Mouse (Mus musculus) C2C12 (cell line): ENCODE data around the gene Liph. TPM values are rescaled to one million over a fixed set of nuclear protein-coding genes. Genes with fewer than 3 reads are reported as not detected.

Experiments
- H3K27me3 ChIP-seq: one replicate; pipeline ENCODE4 v1.6.1; 2011; ENCODE audit not compliant: control insufficient read depth, insufficient read depth, insufficient read length
- H3K36me3 ChIP-seq: one replicate; pipeline ENCODE4 v1.6.1; 2011; ENCODE audit not compliant: control insufficient read depth, insufficient read depth
- H3K4me3 ChIP-seq: one replicate; pipeline ENCODE4 v1.5.1; 2011; ENCODE audit warnings: mild to moderate bottlenecking, control low read depth; ENCODE audit not compliant: poor library complexity, insufficient read depth, severe bottlenecking
- H3K79me2 ChIP-seq: one replicate; pipeline ENCODE4 v1.6.1; 2011; ENCODE audit not compliant: control insufficient read depth, insufficient read depth
- H3K79me3 ChIP-seq: one replicate; pipeline ENCODE4 v1.6.1; 2011; ENCODE audit warnings: low read depth, control low read depth
- H3ac ChIP-seq: one replicate; pipeline ENCODE3; 2011; ENCODE audit warnings: low read depth; ENCODE audit not compliant: control insufficient read depth, insufficient read length
- CEBPB ChIP-seq: IDR thresholded peaks from one replicate; pipeline ENCODE4 v1.6.1; 2011; ENCODE audit warnings: low read depth, mild to moderate bottlenecking, control low read depth, moderate library complexity
- CTCF ChIP-seq: IDR thresholded peaks from one replicate; pipeline ENCODE4 v1.5.1; 2011; ENCODE audit not compliant: control insufficient read depth, insufficient read depth, insufficient read length
- FOSL1 ChIP-seq: IDR thresholded peaks from one replicate; pipeline ENCODE4 v1.8.0; 2011; ENCODE audit warnings: mild to moderate bottlenecking, low read length; ENCODE audit not compliant: poor library complexity, insufficient read depth, severe bottlenecking
- MAX ChIP-seq: IDR thresholded peaks from one replicate; pipeline ENCODE4 v1.6.1; 2011; ENCODE audit warnings: mild to moderate bottlenecking, control low read depth
- MYOD1 ChIP-seq: IDR thresholded peaks from one replicate; pipeline ENCODE4 v1.6.1; 2011; ENCODE audit warnings: low read depth; ENCODE audit not compliant: control insufficient read depth, insufficient read length
- MYOG ChIP-seq: IDR thresholded peaks from one replicate; pipeline ENCODE4 v1.6.1; 2011; ENCODE audit not compliant: control insufficient read depth, insufficient read length; ENCODE audit errors: extremely low read depth
- USF1 ChIP-seq: IDR thresholded peaks from one replicate; pipeline ENCODE4 v1.6.1; 2011; ENCODE audit warnings: low read depth, mild to moderate bottlenecking, control low read depth, moderate library complexity
- polyA plus RNA-seq: library from polyadenylated mRNA; unstranded; fragments of >200 nt; fragmentation: generic; extraction: Trizol; gene quantifications from one replicate; pipeline ENCODE4 v1.2.1, GENCODE M21; 2012; ENCODE audit warnings: missing spikeins

The Liph gene
- polyA plus RNA-seq, 1 experiment: 0.05 TPM

GRCm38 (mm10) chr16:21970536-21970935 is 24.9 kb downstream of the Liph start:
- no peaks in the 10 kb centered on the region for H3K79me3 ChIP-seq
- peaks cover 4% of the 10 kb centered on the region for H3K27me3 ChIP-seq
- TF ChIP-seq CTCF (no peak), MYOD1 (no peak), USF1 (no peak), MAX (no peak), MYOG (no peak), CEBPB (no peak), FOSL1 (no peak)
- H3K4me3 ChIP-seq: no peak overlapping the region
- H3K36me3 ChIP-seq: no peaks in the 10 kb centered on the region
- no peaks in the 10 kb centered on the region for H3K79me2 ChIP-seq
- no peak overlapping the region for H3ac ChIP-seq

GRCm38 (mm10) chr16:21969874-21970273 is 25.6 kb downstream of the Liph start:
- peaks cover 4% of the 10 kb centered on the region for H3K27me3 ChIP-seq
- no peak overlapping the region for H3K4me3 ChIP-seq

GRCm38 (mm10) chr16:21965576-21965975 is 29.9 kb downstream of the Liph start:
- Histone ChIP-seq H3K27me3 (peaks cover 14% of the 10 kb centered on the region), H3K36me3 (no peaks in the 10 kb centered on the region), H3K4me3 (no peak overlapping the region), H3ac (no peak overlapping the region), H3K79me3 (no peaks in the 10 kb centered on the region), H3K79me2 (no peaks in the 10 kb centered on the region)
- TF ChIP-seq MAX (no peak), USF1 (no peak)

More at GRCm38 (mm10) chr16:21969874-21970273, 25.6 kb downstream of the Liph start:
- Histone ChIP-seq H3K36me3 (no peaks in the 10 kb centered on the region), H3ac (no peak overlapping the region), H3K79me2 (no peaks in the 10 kb centered on the region), H3K79me3 (no peaks in the 10 kb centered on the region)
- TF ChIP-seq USF1 (no peak), MYOD1 (no peak), MAX (no peak), FOSL1 (no peak), CTCF (no peak), CEBPB (no peak)

DNA sequence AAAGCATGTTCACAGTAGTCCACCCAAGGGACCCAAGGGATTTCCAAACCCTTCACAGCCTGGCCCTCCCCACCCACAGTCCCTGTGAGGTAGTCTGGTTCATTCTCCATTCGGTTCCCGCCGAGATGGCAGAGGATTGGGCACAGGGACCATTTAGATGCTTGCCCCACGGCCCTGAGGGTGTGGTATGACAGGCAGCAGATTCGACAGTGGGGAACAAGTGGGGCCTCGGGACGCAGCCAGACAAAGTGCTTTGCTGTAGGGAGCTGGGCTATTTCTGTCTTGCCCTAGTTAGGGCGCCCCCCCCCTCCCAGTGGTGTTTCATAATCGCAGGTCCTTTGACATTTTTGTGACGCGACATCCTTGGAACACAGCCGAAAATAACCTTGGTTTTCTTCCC is 39.9 kb downstream of the Liph start:
- Histone ChIP-seq H3K79me3 (no peaks in the 10 kb centered on the region), H3K27me3 (no peaks in the 10 kb centered on the region), H3K79me2 (no peaks in the 10 kb centered on the region), H3ac (no peak overlapping the region), H3K4me3 (no peak overlapping the region), H3K36me3 (no peaks in the 10 kb centered on the region)
- TF ChIP-seq USF1 (no peak), MYOG (no peak), FOSL1 (no peak), MAX (no peak), CEBPB (no peak), MYOD1 (no peak), CTCF (no peak)

DNA sequence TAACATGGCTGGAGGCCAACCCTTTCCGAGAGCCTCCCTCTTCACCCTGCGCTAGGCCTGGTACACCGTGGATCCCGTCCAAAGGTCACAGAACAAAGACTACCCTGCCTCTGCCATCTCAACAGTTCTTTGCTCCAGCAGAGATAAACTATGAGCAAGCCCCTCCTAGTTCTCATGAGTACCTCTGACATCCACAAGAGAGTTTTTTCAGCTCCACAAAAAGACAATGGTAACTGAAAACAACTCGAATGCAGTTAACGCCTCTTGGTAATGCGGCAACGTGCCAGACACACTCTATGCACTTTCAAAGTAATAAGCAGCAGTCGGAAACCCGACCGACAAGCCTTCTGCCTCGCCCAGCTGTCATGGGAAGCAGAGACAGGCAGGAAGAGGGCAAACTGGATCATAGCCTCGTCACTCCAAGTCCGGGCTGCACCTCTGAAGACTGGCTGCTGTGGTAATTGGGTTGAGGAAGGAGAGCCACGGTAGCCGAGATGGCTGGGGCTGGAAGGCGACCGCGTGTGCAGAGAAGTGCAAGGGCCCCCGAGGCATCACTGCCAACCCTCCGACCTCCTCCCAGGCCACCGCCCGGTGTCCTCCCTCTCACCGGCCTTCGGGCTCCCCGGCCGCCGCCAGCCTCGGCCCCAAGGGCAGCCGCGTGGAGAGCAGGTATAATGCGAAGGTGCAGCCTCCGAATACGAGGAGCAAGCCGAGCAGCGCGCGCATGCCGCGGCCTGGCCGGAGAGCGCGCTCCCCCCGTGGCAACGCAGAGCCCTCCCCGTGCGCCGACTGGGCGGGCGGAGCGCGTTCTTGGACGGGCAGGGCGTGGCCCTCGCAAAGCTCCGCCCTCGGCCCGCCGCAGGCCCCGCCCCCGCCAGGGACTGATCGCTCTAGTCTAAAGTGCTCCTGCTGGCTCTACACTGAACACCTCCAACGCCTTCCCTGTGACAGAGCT is 48.4 kb downstream of the Liph start, which contains the start of gene Tmem41a:
Gene Tmem41a (minus strand): TSS at position 792 of the 955 bp plus-strand sequence.
- no peaks in the 10 kb centered on the region for H3K79me3 ChIP-seq
- H3K36me3 ChIP-seq: no peaks in the 10 kb centered on the region
- TF ChIP-seq MYOG (no peak), USF1 (no peak), MAX (peak; percentile 76)
- no peaks in the 10 kb centered on the region for H3K27me3 ChIP-seq
- peak within 1 kb of the TSS; percentile 50 for H3K4me3 ChIP-seq
- H3K79me2 ChIP-seq: peaks cover 16% of the 10 kb centered on the region
- peak within 1 kb of the TSS; percentile 64 for H3ac ChIP-seq

DNA sequence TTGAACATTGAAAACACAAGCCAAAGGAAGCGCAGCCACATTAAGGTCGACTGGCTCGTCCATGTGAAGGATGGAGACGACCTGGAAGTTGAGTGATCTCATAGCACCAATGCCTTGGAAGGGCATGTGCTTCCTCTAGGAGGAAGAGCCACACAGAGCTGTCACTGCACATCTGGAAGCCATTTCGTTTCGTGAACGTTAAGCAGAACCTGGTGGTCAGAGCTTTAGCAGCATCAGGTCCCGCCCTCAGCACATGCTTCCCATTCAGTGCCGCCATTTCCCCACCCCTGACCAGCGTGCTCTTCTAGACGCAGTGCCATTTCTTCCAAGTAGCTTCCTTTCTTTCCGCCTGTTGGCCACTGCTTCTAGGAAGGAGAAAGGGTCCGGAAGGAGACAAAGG is 67.0 kb downstream of the Liph start:
- Histone ChIP-seq H3K27me3 (no peaks in the 10 kb centered on the region), H3K4me3 (no peak overlapping the region), H3ac (no peak overlapping the region), H3K79me3 (no peaks in the 10 kb centered on the region), H3K79me2 (no peaks in the 10 kb centered on the region), H3K36me3 (no peaks in the 10 kb centered on the region)
- TF ChIP-seq CEBPB: no peak
- TF ChIP-seq MYOD1: no peak
- no peak for TF ChIP-seq MAX
- TF ChIP-seq FOSL1: no peak
- no peak for TF ChIP-seq MYOG
- no peak for TF ChIP-seq CTCF
- TF ChIP-seq USF1: no peak
